ENCODE assay signal across 10 mouse cellular contexts in genomic region chr16:77536746-77537145, GRCm38 (mm10).
DNase-seq lines count a peak whose midpoint lies in the region; ATAC-seq and TF ChIP-seq lines count a peak whose summit lies in the region.
"Had no signal": no experiment of that assay in that cellular context is flagged by ENCODE, and none has a peak within 500 bp of the region (broad histone marks: within the 10 kb centered on the region; RNA-seq: fewer than 3 reads in every experiment).

No protein-coding gene starts in this region.

- TF ChIP-seq POLR2A in olfactory bulb, adult 2 months (IDR thresholded peaks at IDR 0.05; ENCODE audit: insufficient read depth, low read depth, low read length): no peak

- H3K4me1 ChIP-seq in intestine, embryonic 14.5 days (replicated peaks; ENCODE audit: control insufficient read depth, insufficient read depth, low read length): peaks cover 7% of the 10 kb centered on the region
- no peaks in the 10 kb centered on the region for H3K4me1 ChIP-seq in intestine, embryonic 16.5 days (ENCODE audit: control insufficient read depth, insufficient read depth, low read length)
- peaks cover 27% of the 10 kb centered on the region for H3K4me1 ChIP-seq in forebrain, embryonic 12.5 days
- H3K4me1 ChIP-seq in olfactory bulb, adult 2 months (ENCODE audit: control insufficient read depth, insufficient read depth, low read length): no peaks in the 10 kb centered on the region
- H3K4me1 ChIP-seq: limb, embryonic 13.5 days; stomach, embryonic 15.5 days had no signal

- peak overlapping the region; percentile 26; the same call in 1 of the 2 replicates for H3K4me2 ChIP-seq in intestine, embryonic 14.5 days (ENCODE audit: low read length)
- no peak overlapping the region for H3K4me2 ChIP-seq in intestine, embryonic 16.5 days (ENCODE audit: low read depth, low read length)
- peak overlapping the region; percentile 45 for H3K4me2 ChIP-seq in forebrain, embryonic 12.5 days
- H3K4me2 ChIP-seq: limb, embryonic 13.5 days; stomach, embryonic 15.5 days had no signal

- no peak for TF ChIP-seq CTCF in olfactory bulb, adult 2 months (IDR thresholded peaks at IDR 0.05; ENCODE audit: insufficient read depth, low read depth, low read length)

- H3K27ac ChIP-seq in intestine, embryonic 14.5 days (ENCODE audit: low read depth): no peak overlapping the region
- H3K27ac ChIP-seq in intestine, embryonic 16.5 days (ENCODE audit: low read length): no peak overlapping the region
- peak overlapping the region; percentile 89 for H3K27ac ChIP-seq in forebrain, embryonic 12.5 days
- H3K27ac ChIP-seq in olfactory bulb, adult 2 months (ENCODE audit: insufficient read depth, low read depth, low read length): no peak overlapping the region
- H3K27ac ChIP-seq: limb, embryonic 13.5 days; stomach, embryonic 15.5 days had no signal

- H3K9ac ChIP-seq in intestine, embryonic 14.5 days (ENCODE audit: low read length): no peak overlapping the region
- H3K9ac ChIP-seq in intestine, embryonic 16.5 days (ENCODE audit: low read depth, low read length): no peak overlapping the region
- peak overlapping the region; percentile 29; the same call in 1 of the 2 replicates for H3K9ac ChIP-seq in forebrain, embryonic 12.5 days
- H3K9ac ChIP-seq: limb, embryonic 13.5 days; stomach, embryonic 15.5 days had no signal

- H3K27me3 ChIP-seq in intestine, embryonic 14.5 days (replicated peaks; ENCODE audit: control insufficient read depth, insufficient read depth, low read length): no peaks in the 10 kb centered on the region
- H3K27me3 ChIP-seq in intestine, embryonic 16.5 days (replicated peaks; ENCODE audit: control insufficient read depth, insufficient read depth, low read length): no peaks in the 10 kb centered on the region
- H3K27me3 ChIP-seq in forebrain, embryonic 12.5 days: no peaks in the 10 kb centered on the region
- H3K27me3 ChIP-seq: limb, embryonic 13.5 days; stomach, embryonic 15.5 days had no signal

- no peak overlapping the region for H3K4me3 ChIP-seq in intestine, embryonic 14.5 days (ENCODE audit: low read depth, low read length)
- no peak overlapping the region for H3K4me3 ChIP-seq in intestine, embryonic 16.5 days (ENCODE audit: low read length)
- H3K4me3 ChIP-seq in forebrain, embryonic 12.5 days (replicated peaks): peak overlapping the region; percentile 15; the same call in 1 of the 2 replicates
- H3K4me3 ChIP-seq in olfactory bulb, adult 2 months (ENCODE audit: insufficient read depth, low read depth, low read length): peak overlapping the region; percentile 37
- H3K4me3 ChIP-seq: limb, embryonic 13.5 days; stomach, embryonic 15.5 days had no signal

- DNase-seq in intestine, embryonic 14.5 days (ENCODE audit: low spot score): no peak
- DNase-seq in layer of hippocampus, postnatal 36 days: peak; percentile 36 to 44
- no peak for DNase-seq in testis, postnatal 10 days (ENCODE audit: low spot score)
- DNase-seq in urinary bladder, postnatal 4 days (ENCODE audit: low spot score in 2 of 2): no peak
- DNase-seq in adrenal gland, postnatal 25 days: no peak

- 58% methylated on average over 10 of the region's 10 CpGs for WGBS in intestine, embryonic 14.5 days
- WGBS in intestine, embryonic 16.5 days: 57% methylated on average over 10 of the region's 10 CpGs
- WGBS in forebrain, embryonic 12.5 days: 41% methylated on average over 10 of the region's 10 CpGs
- 14% methylated on average over 10 of the region's 10 CpGs for WGBS in olfactory bulb, adult 2 months

- ATAC-seq in intestine, embryonic 14.5 days (replicated peaks; ENCODE audit: low FRiP score, low TSS enrichment, low read depth): no peak
- no peak for ATAC-seq in intestine, embryonic 16.5 days
- ATAC-seq in forebrain, embryonic 12.5 days (ENCODE audit: low FRiP score): peak; percentile 85

- no peaks in the 10 kb centered on the region for H3K36me3 ChIP-seq in intestine, embryonic 14.5 days (ENCODE audit: control insufficient read depth, insufficient read depth, low read length)
- H3K36me3 ChIP-seq in intestine, embryonic 16.5 days (ENCODE audit: control insufficient read depth, insufficient read depth, low read length): no peaks in the 10 kb centered on the region
- H3K36me3 ChIP-seq in forebrain, embryonic 12.5 days (replicated peaks): no peaks in the 10 kb centered on the region
- H3K36me3 ChIP-seq: limb, embryonic 13.5 days; stomach, embryonic 15.5 days had no signal

- H3K9me3 ChIP-seq in intestine, embryonic 14.5 days (ENCODE audit: control insufficient read depth, low read length): no peaks in the 10 kb centered on the region
- no peaks in the 10 kb centered on the region for H3K9me3 ChIP-seq in intestine, embryonic 16.5 days (ENCODE audit: control insufficient read depth, low read length)
- no peaks in the 10 kb centered on the region for H3K9me3 ChIP-seq in forebrain, embryonic 12.5 days
- H3K9me3 ChIP-seq: limb, embryonic 13.5 days; stomach, embryonic 15.5 days had no signal

Comparison
In these comparisons a context has a peak if more than half of its experiments do, and no peak if none do; other contexts are left out.
1. DNase-seq: peak in layer of hippocampus, postnatal 36 days (2 of 2); none in intestine, embryonic 14.5 days (single experiment), testis, postnatal 10 days (single experiment), urinary bladder, postnatal 4 days (0 of 2) and adrenal gland, postnatal 25 days (single experiment).
2. H3K4me3 ChIP-seq: peak in forebrain, embryonic 12.5 days (single experiment) and olfactory bulb, adult 2 months (single experiment); none in intestine, embryonic 14.5 days (single experiment) and intestine, embryonic 16.5 days (single experiment).